Comparison of ENCODE assay signal across 16 mouse cellular contexts in the genomic region with DNA sequence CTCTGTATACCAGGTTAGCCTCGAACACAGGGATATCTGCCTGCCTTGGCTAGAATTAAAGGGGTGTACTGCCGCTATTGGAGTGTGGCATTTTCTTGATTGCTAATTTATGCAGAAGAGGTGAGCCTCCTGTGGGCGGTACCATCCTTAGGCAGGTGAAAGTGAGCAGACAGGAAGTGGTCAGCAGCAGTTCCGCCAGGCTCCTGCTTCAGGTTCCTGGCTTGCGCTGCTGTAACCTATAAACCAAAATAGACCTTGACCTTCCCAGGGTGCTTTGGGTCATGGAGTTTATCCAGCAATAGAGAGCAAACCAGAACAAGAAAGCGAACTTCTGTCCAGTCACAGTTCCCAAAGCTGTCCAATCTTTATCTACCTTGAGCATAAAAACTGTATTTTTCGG. TPM values are rescaled to one million over a fixed set of nuclear protein-coding genes. Genes with fewer than 3 reads are reported as not detected.
DNase-seq lines count a peak whose midpoint lies in the region; ATAC-seq and TF ChIP-seq lines count a peak whose summit lies in the region.
"Had no signal": no experiment of that assay in that cellular context is flagged by ENCODE, and none has a peak within 500 bp of the region (broad histone marks: within the 10 kb centered on the region; RNA-seq: fewer than 3 reads in every experiment).

No protein-coding gene starts in this region.

- TF ChIP-seq CTCF in cortical plate, adult 2 months (IDR thresholded peaks at IDR 0.05; ENCODE audit: extremely low read depth, insufficient read depth, low read length), result no peak
- TF ChIP-seq CTCF in liver, postnatal 0 days (IDR thresholded peaks at IDR 0.05; ENCODE audit: low read depth), result no peak

- no peak for TF ChIP-seq EP300 in liver, postnatal 0 days (IDR thresholded peaks at IDR 0.05; ENCODE audit: low read depth)

- DNase-seq in heart, adult 11 months, result peak; percentile 85
- no peak for DNase-seq in heart, adult 18-20 months
- DNase-seq in B cell, adult 2 months, result peak; percentile 19
- DNase-seq in liver, postnatal 0 days, result no peak
- no peak for DNase-seq in frontal cortex, adult 2 months (ENCODE audit: extremely low spot score in 1 of 2, low spot score in 1 of 2)
- no peak for DNase-seq in urinary bladder, postnatal 14 days (ENCODE audit: low spot score)
- DNase-seq: adrenal gland, postnatal 36 days; cerebellum, postnatal 10 days; gastrocnemius, postnatal 14 days; lung, adult 18-20 months; lung, postnatal 4 days had no signal

- H3K36me3 ChIP-seq in liver, postnatal 0 days (replicated peaks; ENCODE audit: insufficient read depth, low read length), result 0 out of 2 replicates have a peak, but pooled peaks cover 4% of the 10 kb centered on the region
- no peaks in the 10 kb centered on the region for H3K36me3 ChIP-seq in intestine, embryonic 15.5 days
- H3K36me3 ChIP-seq: embryonic facial prominence, embryonic 10.5 days; midbrain, embryonic 13.5 days had no signal

- no peak for ATAC-seq in liver, postnatal 0 days
- ATAC-seq in intestine, embryonic 15.5 days, result no peak
- ATAC-seq: midbrain, embryonic 13.5 days had no signal

- H3K27me3 ChIP-seq in liver, postnatal 0 days (ENCODE audit: insufficient read depth, low read length), result no peaks in the 10 kb centered on the region
- H3K27me3 ChIP-seq in intestine, embryonic 15.5 days (replicated peaks), result no peaks in the 10 kb centered on the region
- H3K27me3 ChIP-seq: heart, embryonic 12.5 days had no signal

- H3K4me1 ChIP-seq in cortical plate, adult 2 months (ENCODE audit: control insufficient read depth, insufficient read depth, low read length), result peaks cover 6% of the 10 kb centered on the region
- H3K4me1 ChIP-seq in liver, postnatal 0 days (ENCODE audit: insufficient read depth), result peaks cover 16% of the 10 kb centered on the region
- H3K4me1 ChIP-seq in intestine, embryonic 15.5 days (replicated peaks), result 0 out of 2 replicates have a peak, but pooled peaks cover 2% of the 10 kb centered on the region

- H3K4me3 ChIP-seq in cortical plate, adult 2 months (ENCODE audit: insufficient read depth, low read length), result 0 out of 2 replicates have a peak overlapping the region, but pooled peaks have one; percentile 72
- no peak overlapping the region for H3K4me3 ChIP-seq in liver, postnatal 0 days (ENCODE audit: low read depth, low read length)
- H3K4me3 ChIP-seq in intestine, embryonic 15.5 days (replicated peaks), result no peak overlapping the region

- H3K9ac ChIP-seq in liver, postnatal 0 days (replicated peaks), result no peak overlapping the region; the same call in 1 of the 2 replicates
- no peak overlapping the region for H3K9ac ChIP-seq in intestine, embryonic 15.5 days
- H3K9ac ChIP-seq: heart, embryonic 12.5 days; midbrain, embryonic 13.5 days had no signal

- H3K9me3 ChIP-seq in liver, postnatal 0 days (ENCODE audit: low read length), result no peaks in the 10 kb centered on the region
- no peaks in the 10 kb centered on the region for H3K9me3 ChIP-seq in intestine, embryonic 15.5 days
- H3K9me3 ChIP-seq: embryonic facial prominence, embryonic 10.5 days; heart, embryonic 12.5 days; midbrain, embryonic 13.5 days had no signal

- no peak overlapping the region for H3K27ac ChIP-seq in cortical plate, adult 2 months (ENCODE audit: insufficient read depth, low read length)
- H3K27ac ChIP-seq in liver, postnatal 0 days (ENCODE audit: low read depth), result no peak overlapping the region
- H3K27ac ChIP-seq in intestine, embryonic 15.5 days, result no peak overlapping the region
- H3K27ac ChIP-seq: embryonic facial prominence, embryonic 10.5 days; midbrain, embryonic 13.5 days had no signal

- no peak for TF ChIP-seq POLR2A in cortical plate, adult 2 months (IDR thresholded peaks at IDR 0.05; ENCODE audit: extremely low read depth, insufficient read depth, low read length)

- H3K4me2 ChIP-seq in liver, postnatal 0 days (ENCODE audit: low read depth, low read length), result peak overlapping the region; percentile 87
- H3K4me2 ChIP-seq in intestine, embryonic 15.5 days (replicated peaks), result no peak overlapping the region

- WGBS in liver, postnatal 0 days (ENCODE audit: insufficient replicate concordance), result 77% methylated on average over 7 of the region's 7 CpGs
- WGBS in intestine, embryonic 15.5 days, result 95% methylated on average over 7 of the region's 7 CpGs

RNA-seq across cellular contexts. Expression of a gene that starts 1.0 kb away (rescaled TPM):
- total RNA-seq in heart, adult 18-20 months (2021), result 1 to 10 TPM; 4.0 to 5.2 TPM
- polyA plus RNA-seq in cortical plate, adult 2 months (2012; rRNA removed), result 14.4 and 15.5 TPM in 2 replicates
- 11.9 and 12.1 TPM in 2 replicates for polyA plus RNA-seq in liver, postnatal 0 days (2015; fragmentation: Nextera tagmentation; extraction: Ambion mirVana)
- 10.8 TPM in 2 replicates for polyA plus RNA-seq in intestine, embryonic 15.5 days (2015; fragmentation: Nextera tagmentation; extraction: Ambion mirVana)
- polyA plus RNA-seq in frontal cortex, adult 2 months (2012; rRNA removed), result 13.3 and 14.6 TPM in 2 replicates

RNA-seq across cellular contexts. Expression of a gene that starts 37.4 kb away (rescaled TPM):
- 1 to 10 TPM; 7.1 to 7.9 TPM for total RNA-seq in heart, adult 18-20 months (2021)
- 6.3 and 6.8 TPM in 2 replicates for polyA plus RNA-seq in cortical plate, adult 2 months (2012; rRNA removed)
- 23.0 and 26.7 TPM in 2 replicates for polyA plus RNA-seq in liver, postnatal 0 days (2015; fragmentation: Nextera tagmentation; extraction: Ambion mirVana)
- 16.9 and 21.6 TPM in 2 replicates for polyA plus RNA-seq in intestine, embryonic 15.5 days (2015; fragmentation: Nextera tagmentation; extraction: Ambion mirVana)
- 6.1 and 8.1 TPM in 2 replicates for polyA plus RNA-seq in frontal cortex, adult 2 months (2012; rRNA removed)

Comparison
In these comparisons a context has a peak if more than half of its experiments do, and no peak if none do; other contexts are left out.
1. DNase-seq: peak in heart, adult 11 months (single experiment) and B cell, adult 2 months (2 of 2); none in heart, adult 18-20 months (0 of 2), liver, postnatal 0 days (single experiment), frontal cortex, adult 2 months (0 of 2) and urinary bladder, postnatal 14 days (single experiment).